Comparison of ENCODE assay signal across 17 mouse cellular contexts in genomic region chr5:4880331-4880730, GRCm38 (mm10).
DNase-seq lines count a peak whose midpoint lies in the region; ATAC-seq and TF ChIP-seq lines count a peak whose summit lies in the region.
"Had no signal": no experiment of that assay in that cellular context is flagged by ENCODE, and none has a peak within 500 bp of the region (broad histone marks: within the 10 kb centered on the region; RNA-seq: fewer than 3 reads in every experiment).

No protein-coding gene starts in this region.

- H3K27ac ChIP-seq in forebrain, embryonic 10.5 days, result 0 out of 2 replicates have a peak overlapping the region, but pooled peaks have one; percentile 27
- no peak overlapping the region for H3K27ac ChIP-seq in forebrain, embryonic 14.5 days (ENCODE audit: low read depth, low read length)
- 0 out of 2 replicates have a peak overlapping the region, but pooled peaks have one; percentile 28 for H3K27ac ChIP-seq in midbrain, embryonic 10.5 days (replicated peaks)
- no peak overlapping the region for H3K27ac ChIP-seq in midbrain, embryonic 13.5 days
- H3K27ac ChIP-seq in stomach, postnatal 0 days (replicated peaks), result 0 out of 2 replicates have a peak overlapping the region, but pooled peaks have one; percentile 35
- H3K27ac ChIP-seq: heart, embryonic 15.5 days; hindbrain, postnatal 0 days; kidney, embryonic 15.5 days; layer of hippocampus, adult 2 months; liver, embryonic 13.5 days had no signal

- H3K9me3 ChIP-seq in forebrain, embryonic 10.5 days, result peaks cover 15% of the 10 kb centered on the region
- no peaks in the 10 kb centered on the region for H3K9me3 ChIP-seq in forebrain, embryonic 14.5 days (replicated peaks; ENCODE audit: control insufficient read depth, low read length)
- H3K9me3 ChIP-seq in midbrain, embryonic 10.5 days (replicated peaks), result peaks cover 10% of the 10 kb centered on the region; the same call in 1 of the 2 replicates
- H3K9me3 ChIP-seq in midbrain, embryonic 13.5 days, result no peaks in the 10 kb centered on the region
- H3K9me3 ChIP-seq in stomach, postnatal 0 days (ENCODE audit: control insufficient read depth, low read length), result no peaks in the 10 kb centered on the region
- H3K9me3 ChIP-seq: heart, embryonic 15.5 days; kidney, embryonic 15.5 days had no signal

- ATAC-seq in forebrain, embryonic 14.5 days, result no peak
- ATAC-seq in midbrain, embryonic 13.5 days, result no peak
- ATAC-seq in stomach, postnatal 0 days (ENCODE audit: low FRiP score, low TSS enrichment), result no peak
- ATAC-seq: hindbrain, postnatal 0 days had no signal

- H3K9ac ChIP-seq in forebrain, embryonic 14.5 days (ENCODE audit: low read length), result no peak overlapping the region
- no peak overlapping the region for H3K9ac ChIP-seq in midbrain, embryonic 13.5 days (replicated peaks)
- no peak overlapping the region for H3K9ac ChIP-seq in stomach, postnatal 0 days (ENCODE audit: low read length)
- H3K9ac ChIP-seq: heart, embryonic 15.5 days; kidney, embryonic 15.5 days; liver, embryonic 13.5 days had no signal

- peaks cover 9% of the 10 kb centered on the region; the same call in 1 of the 2 replicates for H3K27me3 ChIP-seq in forebrain, embryonic 10.5 days (ENCODE audit: poor library complexity, severe bottlenecking)
- H3K27me3 ChIP-seq in forebrain, embryonic 14.5 days (replicated peaks; ENCODE audit: control insufficient read depth, insufficient read depth, low read length), result no peaks in the 10 kb centered on the region
- 0 out of 2 replicates have a peak, but pooled peaks cover 11% of the 10 kb centered on the region for H3K27me3 ChIP-seq in midbrain, embryonic 10.5 days (ENCODE audit: low read depth, poor library complexity, severe bottlenecking)
- no peaks in the 10 kb centered on the region for H3K27me3 ChIP-seq in midbrain, embryonic 13.5 days
- no peaks in the 10 kb centered on the region for H3K27me3 ChIP-seq in stomach, postnatal 0 days (ENCODE audit: control insufficient read depth, insufficient read depth, low read length)
- H3K27me3 ChIP-seq: heart, embryonic 15.5 days; kidney, embryonic 15.5 days; liver, embryonic 13.5 days had no signal

- H3K4me3 ChIP-seq in forebrain, embryonic 10.5 days, result no peak overlapping the region
- H3K4me3 ChIP-seq in forebrain, embryonic 14.5 days (ENCODE audit: low read depth, low read length), result no peak overlapping the region
- H3K4me3 ChIP-seq in midbrain, embryonic 10.5 days, result no peak overlapping the region
- H3K4me3 ChIP-seq in midbrain, embryonic 13.5 days (replicated peaks), result no peak overlapping the region
- no peak overlapping the region for H3K4me3 ChIP-seq in stomach, postnatal 0 days (ENCODE audit: low read depth, low read length)
- H3K4me3 ChIP-seq: heart, embryonic 15.5 days; kidney, embryonic 15.5 days; layer of hippocampus, adult 2 months; liver, embryonic 13.5 days had no signal

- peaks cover 9% of the 10 kb centered on the region for H3K36me3 ChIP-seq in forebrain, embryonic 10.5 days (replicated peaks)
- H3K36me3 ChIP-seq in forebrain, embryonic 14.5 days (ENCODE audit: control insufficient read depth, insufficient read depth, low read length), result no peaks in the 10 kb centered on the region
- no peaks in the 10 kb centered on the region for H3K36me3 ChIP-seq in midbrain, embryonic 10.5 days
- peaks cover 3% of the 10 kb centered on the region; the same call in 1 of the 2 replicates for H3K36me3 ChIP-seq in midbrain, embryonic 13.5 days
- H3K36me3 ChIP-seq in stomach, postnatal 0 days (ENCODE audit: control insufficient read depth, insufficient read depth, low read length), result no peaks in the 10 kb centered on the region
- H3K36me3 ChIP-seq: kidney, embryonic 15.5 days; liver, embryonic 13.5 days had no signal

- TF ChIP-seq EP300 in stomach, postnatal 0 days (optimal IDR thresholded peaks at IDR 0.05), result no peak

- H3K4me2 ChIP-seq in forebrain, embryonic 14.5 days (ENCODE audit: low read length), result no peak overlapping the region
- H3K4me2 ChIP-seq in midbrain, embryonic 13.5 days (replicated peaks), result no peak overlapping the region
- H3K4me2 ChIP-seq in stomach, postnatal 0 days (replicated peaks; ENCODE audit: low read depth), result no peak overlapping the region
- H3K4me2 ChIP-seq: heart, embryonic 15.5 days; kidney, embryonic 15.5 days; liver, embryonic 13.5 days had no signal

- TF ChIP-seq CTCF in stomach, postnatal 0 days (IDR thresholded peaks at IDR 0.05; ENCODE audit: low read depth), result no peak

- peaks cover 42% of the 10 kb centered on the region for H3K4me1 ChIP-seq in forebrain, embryonic 10.5 days
- H3K4me1 ChIP-seq in forebrain, embryonic 14.5 days (ENCODE audit: control insufficient read depth, insufficient read depth, low read length), result peaks cover 28% of the 10 kb centered on the region
- peaks cover 43% of the 10 kb centered on the region for H3K4me1 ChIP-seq in midbrain, embryonic 10.5 days
- peaks cover 36% of the 10 kb centered on the region for H3K4me1 ChIP-seq in midbrain, embryonic 13.5 days (replicated peaks)
- no peaks in the 10 kb centered on the region for H3K4me1 ChIP-seq in stomach, postnatal 0 days (replicated peaks; ENCODE audit: control insufficient read depth, insufficient read depth)
- H3K4me1 ChIP-seq: heart, embryonic 15.5 days; liver, embryonic 13.5 days had no signal

- no peak for DNase-seq in forebrain, embryonic 10.5 days (ENCODE audit: extremely low spot score, low spot score)
- DNase-seq in forebrain, embryonic 14.5 days (ENCODE audit: low spot score), result no peak
- no peak for DNase-seq in midbrain, embryonic 10.5 days (ENCODE audit: low spot score)
- DNase-seq in heart, postnatal 4 days, result peak; percentile 17
- DNase-seq in stomach, postnatal 0 days (ENCODE audit: low spot score), result no peak
- DNase-seq in layer of hippocampus, adult 9-10 months (ENCODE audit: low spot score), result no peak
- no peak for DNase-seq in urinary bladder, adult 2 months (ENCODE audit: low spot score)
- DNase-seq: adrenal gland, postnatal 10 days; cerebellum, postnatal 14 days; liver, embryonic 13.5 days; right cerebral cortex, postnatal 4 days; thymus, postnatal 14 days had no signal

- WGBS in forebrain, embryonic 10.5 days, result 61% methylated on average over 4 of the region's 4 CpGs
- 55% methylated on average over 4 of the region's 4 CpGs for WGBS in forebrain, embryonic 14.5 days
- WGBS in midbrain, embryonic 10.5 days, result 66% methylated on average over 4 of the region's 4 CpGs
- WGBS in midbrain, embryonic 13.5 days, result 55% methylated on average over 4 of the region's 4 CpGs
- 51% methylated on average over 4 of the region's 4 CpGs for WGBS in stomach, postnatal 0 days

Comparison
In these comparisons a context has a peak if more than half of its experiments do, and no peak if none do; other contexts are left out.
1. H3K27ac ChIP-seq: peak in forebrain, embryonic 10.5 days (single experiment), midbrain, embryonic 10.5 days (single experiment) and stomach, postnatal 0 days (single experiment); none in forebrain, embryonic 14.5 days (single experiment) and midbrain, embryonic 13.5 days (single experiment).